Mouse (Mus musculus) heart, postnatal 0 days (tissue): ENCODE data around the gene Flt3.

Experiments
- CTCF ChIP-seq: IDR thresholded peaks from 2 replicates; pipeline ENCODE4 v1.5.1; 2016; ENCODE audit warnings: antibody characterized with exemption, control low read depth, low read depth
- EP300 ChIP-seq: IDR thresholded peaks from 2 replicates; pipeline ENCODE4 v1.6.1; 2016; ENCODE audit warnings: antibody characterized with exemption, low read depth

DNA sequence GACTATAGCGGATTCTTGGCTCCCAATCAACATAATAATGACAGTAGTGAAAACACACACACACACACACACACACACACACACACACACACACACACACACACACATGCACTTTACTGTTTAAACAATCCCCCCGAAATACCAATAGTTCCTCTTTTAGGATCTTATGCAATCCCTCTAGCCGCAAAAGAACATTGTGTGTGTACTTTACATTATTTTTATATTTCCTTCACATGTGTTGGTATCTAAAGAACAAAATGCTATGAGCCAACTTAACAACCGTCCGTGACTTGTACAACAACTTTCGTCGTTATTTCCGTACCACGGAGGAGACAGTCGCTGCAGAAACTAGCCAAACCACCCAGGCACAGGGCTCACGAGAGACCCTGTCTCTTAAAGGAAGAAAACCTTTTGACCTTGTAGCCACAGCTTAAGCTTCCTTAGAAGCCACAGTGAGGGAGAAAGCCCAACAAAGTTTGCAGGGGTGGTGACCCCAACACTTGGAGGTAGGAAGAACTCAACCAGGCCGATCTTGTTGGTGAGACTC lies 7.5 kb downstream of the Flt3 start:
- TF ChIP-seq CTCF (no peak), EP300 (no peak)
